Mouse (Mus musculus) forebrain, embryonic 13.5 days (tissue): Measurements from ENCODE around the gene Ssh2. TPM values are rescaled to one million over a fixed set of nuclear protein-coding genes. Genes with fewer than 3 reads are reported as not detected.

Experiments used
- ATAC-seq: fragments of 200-750 bp; cut with Nextera tagmentation; 2 replicates; pipeline ENCODE4 v1.8.0; 2017
- H3K27ac ChIP-seq: fragments of 300-500 bp; sonication (generic); 2 replicates; pipeline ENCODE4 v1.5.1; 2015; ENCODE audit warnings: inconsistent platforms, mild to moderate bottlenecking, moderate library complexity
- H3K27me3 ChIP-seq: fragments of 300-500 bp; sonication (generic); 2 replicates; pipeline ENCODE4 v1.6.1; 2015; ENCODE audit warnings: mild to moderate bottlenecking, inconsistent platforms
- H3K36me3 ChIP-seq: fragments of 300-500 bp; sonication (generic); 2 replicates; pipeline ENCODE4 v1.6.1; 2015; ENCODE audit warnings: mild to moderate bottlenecking, inconsistent platforms; ENCODE audit not compliant: poor library complexity, severe bottlenecking
- H3K4me1 ChIP-seq: fragments of 300-500 bp; sonication (generic); 2 replicates; pipeline ENCODE4 v1.6.1; 2015; ENCODE audit warnings: inconsistent platforms
- H3K4me2 ChIP-seq: fragments of 300-500 bp; sonication (generic); 2 replicates; pipeline ENCODE4 v1.6.1; 2015; ENCODE audit warnings: inconsistent platforms, mild to moderate bottlenecking, moderate library complexity
- H3K4me3 ChIP-seq: fragments of 300-500 bp; sonication (generic); 2 replicates; pipeline ENCODE4 v1.5.1; 2015; ENCODE audit warnings: mild to moderate bottlenecking, inconsistent platforms
- H3K9ac ChIP-seq: fragments of 300-500 bp; sonication (generic); 2 replicates; pipeline ENCODE4 v1.6.1; 2015; ENCODE audit warnings: mild to moderate bottlenecking, inconsistent platforms
- H3K9me3 ChIP-seq: fragments of 300-500 bp; sonication (generic); replicated peaks from 2 replicates; pipeline ENCODE4 v1.6.1; 2016; ENCODE audit warnings: inconsistent platforms
- WGBS: fragments of 180-500 bp; shearing (Covaris S2); methylation state at CpG from one replicate; pipeline ENCODE4 v1.1.7; 2015; 5-methylcytosine and 5-hydroxymethylcytosine counted together
- polyA plus RNA-seq: library from polyadenylated mRNA; unstranded; fragments of >200 nt; fragmentation: Nextera tagmentation; extraction: Ambion mirVana; gene quantifications from 2 replicates; pipeline ENCODE4 v1.2.1, GENCODE M21; 2015

The Ssh2 gene
- polyA plus RNA-seq, 1 experiment from 2014 or later, result 13.9 TPM

- no peaks in the 10 kb centered on the region for H3K4me1 ChIP-seq
Measured at GRCm38 (mm10) chr11:77363476-77363875, 147.4 kb downstream of the Ssh2 start.

GRCm38 (mm10) chr11:77364376-77364775, 148.3 kb downstream of the Ssh2 start:
- H3K27me3 ChIP-seq, result no peaks in the 10 kb centered on the region
- 66% methylated on average over 1 of the region's 1 CpGs for whole genome bisulfite sequencing
- no peak for ATAC-seq
- no peak overlapping the region for H3K4me3 ChIP-seq
- no peaks in the 10 kb centered on the region for H3K36me3 ChIP-seq
- no peak overlapping the region for H3K4me2 ChIP-seq
- H3K9me3 ChIP-seq, result no peaks in the 10 kb centered on the region
- no peak overlapping the region for H3K9ac ChIP-seq
- H3K4me1 ChIP-seq, result no peaks in the 10 kb centered on the region
- no peak overlapping the region for H3K27ac ChIP-seq

More at GRCm38 (mm10) chr11:77363476-77363875, 147.4 kb downstream of the Ssh2 start:
- ATAC-seq, result no peak
- Histone ChIP-seq H3K9me3 (no peaks in the 10 kb centered on the region), H3K9ac (no peak overlapping the region), H3K27me3 (no peaks in the 10 kb centered on the region), H3K4me2 (no peak overlapping the region), H3K36me3 (no peaks in the 10 kb centered on the region), H3K27ac (no peak overlapping the region), H3K4me3 (no peak overlapping the region)
- 84% methylated on average over 2 of the region's 2 CpGs for WGBS

GRCm38 (mm10) chr11:77365706-77366386, 149.8 kb downstream of the Ssh2 start:
- H3K4me3 ChIP-seq, result no peak overlapping the region
- H3K27me3 ChIP-seq, result no peaks in the 10 kb centered on the region
- WGBS, result 92% methylated on average over 6 of the region's 6 CpGs
- no peaks in the 10 kb centered on the region for H3K4me1 ChIP-seq
- no peak overlapping the region for H3K27ac ChIP-seq
- H3K9me3 ChIP-seq, result no peaks in the 10 kb centered on the region
- H3K9ac ChIP-seq, result no peak overlapping the region
- ATAC-seq, result no peak
- no peaks in the 10 kb centered on the region for H3K36me3 ChIP-seq
- H3K4me2 ChIP-seq, result no peak overlapping the region

- WGBS, result 94% methylated on average over 9 of the region's 9 CpGs
- no peaks in the 10 kb centered on the region for H3K27me3 ChIP-seq
- no peak overlapping the region for H3K4me2 ChIP-seq
- no peaks in the 10 kb centered on the region for H3K4me1 ChIP-seq
- no peak for ATAC-seq
- no peak overlapping the region for H3K9ac ChIP-seq
- no peaks in the 10 kb centered on the region for H3K9me3 ChIP-seq
- H3K36me3 ChIP-seq, result no peaks in the 10 kb centered on the region
- H3K4me3 ChIP-seq, result no peak overlapping the region
- H3K27ac ChIP-seq, result no peak overlapping the region
Measured at GRCm38 (mm10) chr11:77367541-77368270, 151.6 kb downstream of the Ssh2 start.

- H3K36me3 ChIP-seq, result no peaks in the 10 kb centered on the region
- no peaks in the 10 kb centered on the region for H3K9me3 ChIP-seq
- WGBS, result 86% methylated on average over 2 of the region's 2 CpGs
- H3K27ac ChIP-seq, result no peak overlapping the region
- no peak overlapping the region for H3K4me3 ChIP-seq
- H3K9ac ChIP-seq, result no peak overlapping the region
- H3K27me3 ChIP-seq, result no peaks in the 10 kb centered on the region
- H3K4me1 ChIP-seq, result no peaks in the 10 kb centered on the region
- ATAC-seq, result no peak
- no peak overlapping the region for H3K4me2 ChIP-seq
Measured at GRCm38 (mm10) chr11:77369188-77369840, 153.2 kb downstream of the Ssh2 start.

- no peak overlapping the region for H3K4me2 ChIP-seq
- no peaks in the 10 kb centered on the region for H3K9me3 ChIP-seq
- H3K36me3 ChIP-seq, result no peaks in the 10 kb centered on the region
- no peak overlapping the region for H3K27ac ChIP-seq
- H3K27me3 ChIP-seq, result no peaks in the 10 kb centered on the region
- no peaks in the 10 kb centered on the region for H3K4me1 ChIP-seq
- H3K4me3 ChIP-seq, result no peak overlapping the region
- no peak for ATAC-seq
- no peak overlapping the region for H3K9ac ChIP-seq
- WGBS, result 82% methylated on average over 2 of the region's 2 CpGs
Measured at GRCm38 (mm10) chr11:77369841-77370191, 153.7 kb downstream of the Ssh2 start.

- Histone ChIP-seq H3K27me3 (no peaks in the 10 kb centered on the region), H3K4me1 (no peaks in the 10 kb centered on the region), H3K9me3 (no peaks in the 10 kb centered on the region), H3K4me2 (no peak overlapping the region), H3K9ac (no peak overlapping the region), H3K36me3 (no peaks in the 10 kb centered on the region), H3K4me3 (no peak overlapping the region), H3K27ac (no peak overlapping the region)
- no peak for ATAC-seq
- WGBS, result 89% methylated on average over 3 of the region's 3 CpGs
Measured at GRCm38 (mm10) chr11:77371088-77371487, 155.0 kb downstream of the Ssh2 start.

GRCm38 (mm10) chr11:77371696-77372095, 155.6 kb downstream of the Ssh2 start:
- Histone ChIP-seq H3K9ac (no peak overlapping the region), H3K27ac (no peak overlapping the region), H3K27me3 (no peaks in the 10 kb centered on the region), H3K4me1 (no peaks in the 10 kb centered on the region), H3K9me3 (no peaks in the 10 kb centered on the region), H3K36me3 (no peaks in the 10 kb centered on the region), H3K4me2 (no peak overlapping the region), H3K4me3 (no peak overlapping the region)
- ATAC-seq, result no peak

GRCm38 (mm10) chr11:77372196-77372904, 156.3 kb downstream of the Ssh2 start:
- WGBS, result 80% methylated on average over 8 of the region's 8 CpGs

GRCm38 (mm10) chr11:77378622-77379021, 162.5 kb downstream of the Ssh2 start:
- Histone ChIP-seq H3K27me3 (no peaks in the 10 kb centered on the region), H3K4me1 (no peaks in the 10 kb centered on the region), H3K27ac (no peak overlapping the region), H3K9me3 (no peaks in the 10 kb centered on the region), H3K9ac (no peak overlapping the region), H3K36me3 (no peaks in the 10 kb centered on the region), H3K4me2 (no peak overlapping the region), H3K4me3 (no peak overlapping the region)
- no peak for ATAC-seq
- WGBS, result 91% methylated on average over 2 of the region's 2 CpGs

More at GRCm38 (mm10) chr11:77372196-77372904, 156.3 kb downstream of the Ssh2 start:
- Histone ChIP-seq H3K9me3 (no peaks in the 10 kb centered on the region), H3K27ac (no peak overlapping the region), H3K4me3 (no peak overlapping the region), H3K36me3 (no peaks in the 10 kb centered on the region), H3K4me1 (no peaks in the 10 kb centered on the region), H3K9ac (no peak overlapping the region), H3K27me3 (no peaks in the 10 kb centered on the region), H3K4me2 (no peak overlapping the region)
- ATAC-seq, result no peak

- H3K9me3 ChIP-seq, result no peaks in the 10 kb centered on the region
- H3K36me3 ChIP-seq, result no peaks in the 10 kb centered on the region
- no peaks in the 10 kb centered on the region for H3K27me3 ChIP-seq
- no peak for ATAC-seq
- H3K9ac ChIP-seq, result no peak overlapping the region
- H3K4me1 ChIP-seq, result peaks cover 12% of the 10 kb centered on the region; the same call in 1 of the 2 replicates
- no peak overlapping the region for H3K4me2 ChIP-seq
- no peak overlapping the region for H3K27ac ChIP-seq
- 81% methylated on average over 3 of the region's 3 CpGs for WGBS
- H3K4me3 ChIP-seq, result no peak overlapping the region
Measured at GRCm38 (mm10) chr11:77381174-77381573, 165.1 kb downstream of the Ssh2 start.

- Histone ChIP-seq H3K9me3 (no peaks in the 10 kb centered on the region), H3K4me2 (no peak overlapping the region), H3K27ac (no peak overlapping the region), H3K4me3 (no peak overlapping the region), H3K36me3 (no peaks in the 10 kb centered on the region), H3K4me1 (peaks cover 14% of the 10 kb centered on the region; the same call in 1 of the 2 replicates), H3K9ac (no peak overlapping the region), H3K27me3 (no peaks in the 10 kb centered on the region)
- WGBS, result 84% methylated on average over 3 of the region's 3 CpGs
- no peak for ATAC-seq
Measured at GRCm38 (mm10) chr11:77384151-77384550, 168.1 kb downstream of the Ssh2 start.
